10 mouse cellular contexts compared by ENCODE assay signal in genomic region chr19:21942286-21942685, GRCm38 (mm10).
DNase-seq lines count a peak whose midpoint lies in the region; ATAC-seq and TF ChIP-seq lines count a peak whose summit lies in the region.
"Had no signal": no experiment of that assay in that cellular context is flagged by ENCODE, and none has a peak within 500 bp of the region (broad histone marks: within the 10 kb centered on the region; RNA-seq: fewer than 3 reads in every experiment).

No protein-coding gene starts in this region.

- TF ChIP-seq POLR2A in spleen, adult 2 months (IDR thresholded peaks at IDR 0.05; ENCODE audit: low read depth, low read length): no peak
- no peak for TF ChIP-seq POLR2A in cerebellum, adult 2 months (IDR thresholded peaks at IDR 0.05; ENCODE audit: borderline replicate concordance, insufficient read depth, low read length)

- no peak overlapping the region for H3K9ac ChIP-seq in forebrain, embryonic 14.5 days (ENCODE audit: low read length)
- no peak overlapping the region for H3K9ac ChIP-seq in forebrain, embryonic 11.5 days (ENCODE audit: low read length)

- no peaks in the 10 kb centered on the region for H3K36me3 ChIP-seq in forebrain, embryonic 14.5 days (ENCODE audit: control insufficient read depth, insufficient read depth, low read length)
- H3K36me3 ChIP-seq in forebrain, embryonic 11.5 days (ENCODE audit: control insufficient read depth, insufficient read depth, low read length): no peaks in the 10 kb centered on the region
- H3K36me3 ChIP-seq in spleen, adult 2 months (ENCODE audit: control insufficient read depth, insufficient read depth, low read length): no peaks in the 10 kb centered on the region

- no peak for ATAC-seq in forebrain, embryonic 14.5 days
- ATAC-seq in forebrain, embryonic 11.5 days (replicated peaks; ENCODE audit: low FRiP score): no peak
- no peak for ATAC-seq in erythroblast, adult 5-6 weeks (replicated peaks; ENCODE audit: low FRiP score, poor library complexity, severe bottlenecking)

- WGBS in forebrain, embryonic 14.5 days: 46% methylated on average over 11 of the region's 11 CpGs
- 62% methylated on average over 11 of the region's 11 CpGs for WGBS in forebrain, embryonic 11.5 days
- 15% methylated on average over 11 of the region's 11 CpGs for WGBS in spleen, adult 2 months
- 74% methylated on average over 11 of the region's 11 CpGs for WGBS in cerebellum, adult 2 months

- H3K27me3 ChIP-seq in forebrain, embryonic 14.5 days (replicated peaks; ENCODE audit: control insufficient read depth, insufficient read depth, low read length): no peaks in the 10 kb centered on the region
- H3K27me3 ChIP-seq in forebrain, embryonic 11.5 days (ENCODE audit: control insufficient read depth, insufficient read depth, low read length): no peaks in the 10 kb centered on the region
- H3K27me3 ChIP-seq in spleen, adult 2 months (ENCODE audit: control insufficient read depth, insufficient read depth, low read length): no peaks in the 10 kb centered on the region
- H3K27me3 ChIP-seq in cerebellum, adult 2 months (ENCODE audit: control insufficient read depth, insufficient read depth, low read length): no peaks in the 10 kb centered on the region

- no peak for DNase-seq in forebrain, embryonic 14.5 days (ENCODE audit: low spot score)
- no peak for DNase-seq in forebrain, embryonic 11.5 days (ENCODE audit: low spot score)
- DNase-seq in spleen, adult 2 months (ENCODE audit: low read depth in 1 of 2, low spot score in 2 of 2): no peak
- DNase-seq in spleen, adult 18-20 months: no peak
- peak; percentile 12 for DNase-seq in kidney, postnatal 10 days
- DNase-seq in cerebellum, adult 9-10 months: no peak
- DNase-seq in cerebellum, adult 2 months: no peak
- DNase-seq: B cell, adult 2 months; cerebellum, adult 11-12 months had no signal

- no peaks in the 10 kb centered on the region for H3K9me3 ChIP-seq in forebrain, embryonic 14.5 days (replicated peaks; ENCODE audit: control insufficient read depth, low read length)
- H3K9me3 ChIP-seq in forebrain, embryonic 11.5 days (ENCODE audit: control insufficient read depth, low read length): no peaks in the 10 kb centered on the region

- H3K27ac ChIP-seq in forebrain, embryonic 14.5 days (ENCODE audit: low read depth, low read length): no peak overlapping the region
- no peak overlapping the region for H3K27ac ChIP-seq in forebrain, embryonic 11.5 days (ENCODE audit: low read depth, low read length)
- no peak overlapping the region; the same call in 1 of the 2 replicates for H3K27ac ChIP-seq in spleen, adult 2 months (ENCODE audit: insufficient read depth, low read length)
- no peak overlapping the region for H3K27ac ChIP-seq in cerebellum, adult 2 months (ENCODE audit: insufficient read depth, low read length)

- H3K4me1 ChIP-seq in forebrain, embryonic 14.5 days (ENCODE audit: control insufficient read depth, insufficient read depth, low read length): no peaks in the 10 kb centered on the region
- H3K4me1 ChIP-seq in forebrain, embryonic 11.5 days (replicated peaks; ENCODE audit: control insufficient read depth, insufficient read depth, low read length): no peaks in the 10 kb centered on the region
- no peaks in the 10 kb centered on the region; the same call in 1 of the 2 replicates for H3K4me1 ChIP-seq in spleen, adult 2 months (ENCODE audit: control insufficient read depth, insufficient read depth, insufficient read length)
- no peaks in the 10 kb centered on the region for H3K4me1 ChIP-seq in cerebellum, adult 2 months (ENCODE audit: control insufficient read depth, insufficient read depth, low read length)

- H3K4me3 ChIP-seq in forebrain, embryonic 14.5 days (ENCODE audit: low read depth, low read length): no peak overlapping the region
- no peak overlapping the region for H3K4me3 ChIP-seq in forebrain, embryonic 11.5 days (ENCODE audit: low read depth, low read length)
- H3K4me3 ChIP-seq in spleen, adult 2 months (ENCODE audit: extremely low read depth, insufficient read depth, insufficient read length): peak overlapping the region; percentile 36; the same call in 1 of the 2 replicates
- no peak overlapping the region for H3K4me3 ChIP-seq in cerebellum, adult 2 months (replicated peaks; ENCODE audit: insufficient read depth, low read depth, low read length)

- TF ChIP-seq CTCF in spleen, adult 2 months (IDR thresholded peaks at IDR 0.05; ENCODE audit: extremely low read depth, insufficient read depth, insufficient read length, insufficient replicate concordance): no peak
- TF ChIP-seq CTCF in cerebellum, adult 2 months (IDR thresholded peaks at IDR 0.05; ENCODE audit: borderline replicate concordance, insufficient read depth, low read depth, low read length): no peak

- H3K4me2 ChIP-seq in forebrain, embryonic 14.5 days (ENCODE audit: low read length): 0 out of 2 replicates have a peak overlapping the region, but pooled peaks have one; percentile 7
- H3K4me2 ChIP-seq in forebrain, embryonic 11.5 days (ENCODE audit: low read depth, low read length, severe bottlenecking): no peak overlapping the region
